Mouse (Mus musculus) neural tube, embryonic 14.5 days (tissue): Measurements from ENCODE around the gene Brcc3. TPM values are rescaled to one million over a fixed set of nuclear protein-coding genes. Genes with fewer than 3 reads are reported as not detected.
"Not testable (repeated sequence)": the region's sequence is repeated elsewhere in the genome, so short reads cannot be mapped to it uniquely, and the experiment has no call there.

Source experiments
- ATAC-seq: fragments of 200-750 bp; cut with Nextera tagmentation; 2 replicates; pipeline ENCODE4 v1.8.0; 2017; ENCODE audit warnings: low read depth, mild to moderate bottlenecking, moderate TSS enrichment, moderate library complexity
- H3K27ac ChIP-seq: fragments of 300-500 bp; sonication (generic); 2 replicates; pipeline ENCODE4 v1.5.1; 2014; ENCODE audit warnings: low read depth, mild to moderate bottlenecking, control low read depth, low read length, moderate library complexity, mixed read lengths
- H3K27me3 ChIP-seq: fragments of 300-500 bp; sonication (generic); 2 replicates; pipeline ENCODE4 v1.6.1; 2014; ENCODE audit warnings: low read length; ENCODE audit not compliant: control insufficient read depth, insufficient read depth
- H3K36me3 ChIP-seq: fragments of 300-500 bp; sonication (generic); 2 replicates; pipeline ENCODE4 v1.6.1; 2014; ENCODE audit warnings: low read length, mixed read lengths; ENCODE audit not compliant: control insufficient read depth, insufficient read depth
- H3K4me1 ChIP-seq: fragments of 300-500 bp; sonication (generic); 2 replicates; pipeline ENCODE4 v1.6.1; 2014; ENCODE audit warnings: low read length; ENCODE audit not compliant: control insufficient read depth, insufficient read depth
- H3K4me2 ChIP-seq: fragments of 300-500 bp; sonication (generic); 2 replicates; pipeline ENCODE4 v1.6.1; 2014; ENCODE audit warnings: mild to moderate bottlenecking, low read depth, low read length, control low read depth
- H3K4me3 ChIP-seq: fragments of 300-500 bp; sonication (generic); 2 replicates; pipeline ENCODE4 v1.5.1; 2014; ENCODE audit warnings: low read depth, low read length, control low read depth, mixed read lengths
- H3K9ac ChIP-seq: fragments of 300-500 bp; sonication (generic); replicated peaks from 2 replicates; pipeline ENCODE4 v1.6.1; 2014; ENCODE audit warnings: low read depth, mild to moderate bottlenecking, control low read depth, low read length, mixed read lengths
- H3K9me3 ChIP-seq: fragments of 300-500 bp; sonication (generic); 2 replicates; pipeline ENCODE4 v1.6.1; 2016; ENCODE audit warnings: low read length; ENCODE audit not compliant: control insufficient read depth
- WGBS: fragments of 180-500 bp; shearing (Covaris S2); extraction: QIAGEN DNeasy Blood & Tissue Kit; methylation state at CpG from one replicate; pipeline ENCODE4 v1.1.7; 2014; 5-methylcytosine and 5-hydroxymethylcytosine counted together
- polyA plus RNA-seq: library from polyadenylated mRNA; unstranded; fragments of >200 nt; fragmentation: Nextera tagmentation; extraction: Ambion mirVana; gene quantifications from 2 replicates; pipeline ENCODE4 v1.2.1, GENCODE M21; 2014

The Brcc3 gene
- polyA plus RNA-seq, 1 experiment from 2014 or later, result 41.3 TPM

DNA sequence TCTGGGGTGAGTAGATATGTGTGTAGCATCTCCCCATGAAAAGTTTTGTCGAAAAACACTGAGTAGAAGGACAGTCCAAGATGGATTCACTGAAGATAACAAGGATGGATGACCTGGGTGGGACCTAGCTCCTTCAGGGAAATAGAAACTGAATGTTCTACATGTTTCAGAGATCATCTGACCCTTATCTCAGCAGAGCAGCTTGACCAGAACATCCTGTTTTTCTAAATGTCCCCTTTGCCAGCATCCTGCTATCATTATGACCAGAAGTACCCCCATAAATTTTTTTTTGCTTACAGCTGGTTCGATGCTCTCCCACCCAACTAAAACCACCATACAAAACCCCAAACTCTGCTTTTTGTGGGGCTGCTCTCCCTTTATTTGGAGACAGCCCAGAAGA, 13.8 kb upstream of the Brcc3 start:
- H3K27ac ChIP-seq, result no peak overlapping the region
- no peaks in the 10 kb centered on the region for H3K27me3 ChIP-seq
- no peak overlapping the region for H3K9ac ChIP-seq
- no peaks in the 10 kb centered on the region for H3K36me3 ChIP-seq
- ATAC-seq, result no peak
- 84% methylated on average over 2 of the region's 2 CpGs for WGBS
- H3K4me3 ChIP-seq, result no peak overlapping the region
- no peak overlapping the region for H3K4me2 ChIP-seq
- H3K9me3 ChIP-seq, result no peaks in the 10 kb centered on the region
- H3K4me1 ChIP-seq, result no peaks in the 10 kb centered on the region

DNA sequence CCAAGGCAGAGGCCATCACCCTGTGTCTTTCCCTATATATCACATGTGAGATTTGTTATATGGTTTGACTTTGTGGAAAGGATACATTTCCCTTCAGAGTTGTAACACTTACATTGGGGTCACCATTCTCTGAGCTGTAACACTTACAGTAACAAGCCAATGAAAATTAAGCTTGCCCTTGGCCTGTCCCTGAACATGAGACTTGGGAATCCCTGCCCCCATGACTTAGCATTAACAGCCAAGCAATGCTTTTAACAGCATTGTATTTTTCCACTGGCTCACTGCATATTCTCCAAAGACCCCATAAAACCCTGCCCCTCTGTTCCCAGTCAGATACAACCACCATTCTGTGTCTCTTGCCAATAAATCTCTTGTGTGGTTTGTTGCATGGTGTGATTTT, 13.1 kb upstream of the Brcc3 start:
- H3K4me3 ChIP-seq, result no peak overlapping the region
- no peak overlapping the region for H3K9ac ChIP-seq
- H3K4me2 ChIP-seq, result no peak overlapping the region
- no peaks in the 10 kb centered on the region for H3K27me3 ChIP-seq
- H3K9me3 ChIP-seq, result no peaks in the 10 kb centered on the region
- no peak overlapping the region for H3K27ac ChIP-seq
- H3K36me3 ChIP-seq, result no peaks in the 10 kb centered on the region
- no peaks in the 10 kb centered on the region for H3K4me1 ChIP-seq
- no peak for ATAC-seq

DNA sequence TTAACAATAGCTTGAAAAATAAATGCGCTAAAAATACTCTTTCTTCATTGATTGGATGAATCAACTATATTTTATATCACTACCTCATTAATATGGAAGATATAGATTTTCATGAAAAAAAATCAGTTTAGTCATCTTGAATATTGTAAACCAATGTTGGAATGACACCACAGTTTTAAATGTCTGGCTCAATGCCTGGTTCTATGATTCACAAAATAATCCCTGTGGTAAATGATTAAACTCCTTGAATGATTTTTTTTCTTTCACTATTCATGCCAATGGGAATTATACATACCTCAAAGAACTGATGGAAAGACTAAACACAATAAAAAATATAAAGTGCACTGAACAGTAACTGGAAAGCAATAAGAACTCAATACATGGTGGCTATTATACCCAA, 6.7 kb upstream of the Brcc3 start:
- Histone ChIP-seq H3K9ac (no peak overlapping the region), H3K9me3 (no peaks in the 10 kb centered on the region), H3K4me2 (no peak overlapping the region), H3K4me3 (no peak overlapping the region), H3K4me1 (no peaks in the 10 kb centered on the region), H3K27me3 (no peaks in the 10 kb centered on the region), H3K27ac (no peak overlapping the region), H3K36me3 (no peaks in the 10 kb centered on the region)
- no peak for ATAC-seq
- 98% methylated on average over 1 of the region's 1 CpGs for WGBS

DNA sequence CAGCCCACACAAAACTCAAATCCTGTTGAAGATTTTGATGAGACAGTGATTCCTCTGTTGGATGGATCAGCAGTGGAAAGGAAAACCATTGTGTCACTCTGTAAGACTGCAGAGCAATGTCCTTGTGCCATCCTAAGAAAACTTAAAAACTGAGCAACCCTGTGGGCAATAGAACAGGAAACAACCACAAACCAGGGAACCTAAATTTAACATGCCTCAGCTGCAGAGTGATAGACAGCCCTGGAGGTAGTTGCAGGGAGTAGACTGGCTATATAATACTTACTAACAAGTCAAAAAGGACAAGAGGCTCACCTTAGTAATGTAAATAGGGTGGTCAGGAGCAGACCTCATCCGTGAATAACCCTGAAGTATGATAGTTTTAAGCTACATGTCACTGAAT, 38.2 kb downstream of the Brcc3 start:
- ATAC-seq, result no peak
- Histone ChIP-seq H3K4me1 (no peaks in the 10 kb centered on the region), H3K27me3 (no peaks in the 10 kb centered on the region), H3K36me3 (no peaks in the 10 kb centered on the region), H3K9me3 (no peaks in the 10 kb centered on the region), H3K4me3 (no peak overlapping the region), H3K27ac (no peak overlapping the region), H3K9ac (no peak overlapping the region), H3K4me2 (no peak overlapping the region)
- WGBS, result 81% methylated on average over 1 of the region's 1 CpGs

DNA sequence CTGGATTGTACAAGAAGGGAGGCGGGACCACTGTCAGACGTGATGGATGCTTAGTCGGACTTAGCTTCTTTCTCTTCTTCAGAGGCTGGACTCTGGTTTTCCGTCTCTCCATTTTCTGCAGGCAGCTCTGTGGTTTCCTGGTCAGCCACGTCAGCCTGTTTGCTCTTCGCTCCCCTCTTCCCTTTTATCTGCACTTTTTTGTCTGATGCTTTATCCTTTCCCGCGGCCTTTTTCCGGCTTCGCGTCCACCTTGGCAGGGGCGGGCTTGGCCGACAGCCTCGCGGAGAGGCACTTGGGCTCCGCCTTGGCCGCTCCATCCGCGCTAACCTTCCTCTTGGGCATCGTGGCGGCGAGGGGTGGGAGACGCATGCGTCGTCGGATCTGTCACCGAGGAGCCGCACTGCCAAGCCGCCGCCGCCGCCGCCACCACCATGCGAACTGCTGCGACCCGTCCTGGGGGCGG, 58.8 kb downstream of the Brcc3 start:
- Histone ChIP-seq H3K27ac (peak overlapping the region; percentile 28; the same call in 1 of the 2 replicates), H3K4me2 (peak overlapping the region; percentile 30; the same call in 1 of the 2 replicates), H3K4me3 (peak overlapping the region; percentile 31), H3K9ac (0 out of 2 replicates have a peak overlapping the region, but pooled peaks have one; percentile 28)
- not testable (repeated sequence) for H3K9me3 ChIP-seq, H3K4me1 ChIP-seq, H3K36me3 ChIP-seq, H3K27me3 ChIP-seq
- ATAC-seq, result peak; percentile 98
- WGBS, result 17% methylated on average over 37 of the region's 37 CpGs

DNA sequence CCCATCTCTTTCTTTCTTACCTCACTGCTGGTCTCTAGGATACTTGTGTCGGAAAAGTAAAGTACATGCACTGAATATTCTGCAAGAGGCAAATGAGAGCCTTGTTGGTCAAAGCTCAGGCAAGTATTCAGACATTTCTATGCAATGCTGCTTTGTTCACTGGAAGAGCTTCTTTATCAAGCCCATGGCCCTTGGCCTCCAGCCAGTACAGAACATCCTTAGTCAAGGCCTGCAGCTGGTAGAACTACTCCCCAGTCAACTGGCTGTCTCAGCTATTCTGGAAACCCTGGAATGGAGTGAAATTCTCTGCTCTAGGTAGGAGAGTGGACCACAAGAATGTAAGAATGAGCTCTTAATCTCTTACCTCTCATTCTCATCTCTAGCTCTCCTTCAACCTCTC, 73.5 kb downstream of the Brcc3 start:
- Histone ChIP-seq H3K9me3 (no peaks in the 10 kb centered on the region), H3K27me3 (no peaks in the 10 kb centered on the region), H3K4me3 (no peak overlapping the region), H3K36me3 (no peaks in the 10 kb centered on the region), H3K4me1 (no peaks in the 10 kb centered on the region), H3K27ac (no peak overlapping the region), H3K4me2 (no peak overlapping the region), H3K9ac (no peak overlapping the region)
- ATAC-seq, result no peak
- WGBS, result 83% methylated on average over 1 of the region's 1 CpGs

Other genes with a start within 250 kb of the Brcc3 start
- gene Fundc2, start 34.2 kb upstream of the Brcc3 start, polyA plus RNA-seq, result 27.3 and 36.0 TPM in 2 replicates
- 1.4 and 3.6 TPM in 2 replicates for gene F8, start 34.0 kb upstream of the Brcc3 start, polyA plus RNA-seq
- gene Cmc4, start within 50 bp of the Brcc3 start, polyA plus RNA-seq, result 22.2 and 28.1 TPM in 2 replicates
- 7.2 and 10.3 TPM in 2 replicates for gene Mtcp1, start within 50 bp of the Brcc3 start, polyA plus RNA-seq
- 377 and 380 TPM in 2 replicates for gene Vbp1, start 97.7 kb downstream of the Brcc3 start, polyA plus RNA-seq
- 24.2 and 24.6 TPM in 2 replicates for gene Rab39b, start 161.6 kb downstream of the Brcc3 start, polyA plus RNA-seq